Mouse (Mus musculus): Measurements from ENCODE around the gene Ippk. TPM values are rescaled to one million over a fixed set of nuclear protein-coding genes. Genes with fewer than 3 reads are reported as not detected.

Ippk gene
- polyA plus RNA-seq, 1 experiment = 1.4 TPM

GRCm38 (mm10) chr13:49465875-49466274 lies 44.8 kb downstream of the Ippk start:
- TF ChIP-seq GATA1 (IDR thresholded peaks at IDR 0.05; ENCODE audit: low read length) = no peak

- TF ChIP-seq GATA1 (IDR thresholded peaks at IDR 0.05; ENCODE audit: low read length) = no peak
These were observed 45.5 kb downstream of the Ippk start for GRCm38 (mm10) chr13:49466393-49467075.

- TF ChIP-seq GATA1 (IDR thresholded peaks at IDR 0.05; ENCODE audit: low read length) = no peak
These were observed 46.5 kb downstream of the Ippk start for GRCm38 (mm10) chr13:49467585-49467984.

- no peak for TF ChIP-seq GATA1 (IDR thresholded peaks at IDR 0.05; ENCODE audit: low read length)
These were observed 48.0 kb downstream of the Ippk start for GRCm38 (mm10) chr13:49469002-49469401.

GRCm38 (mm10) chr13:49470319-49470718 lies 49.3 kb downstream of the Ippk start:
- no peak for TF ChIP-seq GATA1 (IDR thresholded peaks at IDR 0.05; ENCODE audit: low read length)

- TF ChIP-seq GATA1 (IDR thresholded peaks at IDR 0.05; ENCODE audit: low read length) = no peak
These were observed 49.8 kb downstream of the Ippk start for GRCm38 (mm10) chr13:49470806-49471205.

GRCm38 (mm10) chr13:49471981-49472675 lies 51.1 kb downstream of the Ippk start:
- no peak for TF ChIP-seq GATA1 (IDR thresholded peaks at IDR 0.05; ENCODE audit: low read length)

GRCm38 (mm10) chr13:49472676-49473005 lies 51.6 kb downstream of the Ippk start:
- TF ChIP-seq GATA1 (IDR thresholded peaks at IDR 0.05; ENCODE audit: low read length) = no peak

- no peak for TF ChIP-seq GATA1 (IDR thresholded peaks at IDR 0.05; ENCODE audit: low read length)
These were observed 56.8 kb downstream of the Ippk start for GRCm38 (mm10) chr13:49477887-49478286.

GRCm38 (mm10) chr13:49478851-49479374 lies 57.9 kb downstream of the Ippk start:
- TF ChIP-seq GATA1 (IDR thresholded peaks at IDR 0.05; ENCODE audit: low read length) = no peak

GRCm38 (mm10) chr13:49479399-49479798 lies 58.4 kb downstream of the Ippk start:
- TF ChIP-seq GATA1 (IDR thresholded peaks at IDR 0.05; ENCODE audit: low read length) = no peak

GRCm38 (mm10) chr13:49480057-49480456 lies 59.0 kb downstream of the Ippk start:
- no peak for TF ChIP-seq GATA1 (IDR thresholded peaks at IDR 0.05; ENCODE audit: low read length)

- no peak for TF ChIP-seq GATA1 (IDR thresholded peaks at IDR 0.05; ENCODE audit: low read length)
These were observed 59.5 kb downstream of the Ippk start for GRCm38 (mm10) chr13:49480551-49480950.

- no peak for TF ChIP-seq GATA1 (IDR thresholded peaks at IDR 0.05; ENCODE audit: low read length)
These were observed 64.3 kb downstream of the Ippk start for GRCm38 (mm10) chr13:49485388-49485787.

- no peak for TF ChIP-seq GATA1 (IDR thresholded peaks at IDR 0.05; ENCODE audit: low read length)
These were observed 71.6 kb downstream of the Ippk start, which contains the start of gene Tes3-ps for GRCm38 (mm10) chr13:49492376-49493368. Gene Tes3-ps (plus strand): TSS chr13:49493318.

- no peak for TF ChIP-seq GATA1 (IDR thresholded peaks at IDR 0.05; ENCODE audit: low read length)
These were observed 83.5 kb downstream of the Ippk start, which contains the start of gene Ecm2 for GRCm38 (mm10) chr13:49504510-49504909. Gene Ecm2 (plus strand): TSS chr13:49504810.

Data from G1E-ER4 (cell line).